Mouse (Mus musculus) liver, embryonic 14.5 days (tissue): Measurements from ENCODE around the gene Atp6v0a4.

ENCODE experiments used
- CTCF ChIP-seq: IDR thresholded peaks from 2 replicates; pipeline ENCODE4 v1.5.1; 2016; ENCODE audit warnings: antibody characterized with exemption, low read depth, control low read depth
- EP300 ChIP-seq: IDR thresholded peaks from 2 replicates; pipeline ENCODE4 v1.6.1; 2016; ENCODE audit warnings: antibody characterized with exemption, low read depth

GRCm38 (mm10) chr6:38023284-38023683 is 101.1 kb downstream of the Atp6v0a4 start:
- TF ChIP-seq CTCF (no peak), EP300 (no peak)
